In the genomic region with DNA sequence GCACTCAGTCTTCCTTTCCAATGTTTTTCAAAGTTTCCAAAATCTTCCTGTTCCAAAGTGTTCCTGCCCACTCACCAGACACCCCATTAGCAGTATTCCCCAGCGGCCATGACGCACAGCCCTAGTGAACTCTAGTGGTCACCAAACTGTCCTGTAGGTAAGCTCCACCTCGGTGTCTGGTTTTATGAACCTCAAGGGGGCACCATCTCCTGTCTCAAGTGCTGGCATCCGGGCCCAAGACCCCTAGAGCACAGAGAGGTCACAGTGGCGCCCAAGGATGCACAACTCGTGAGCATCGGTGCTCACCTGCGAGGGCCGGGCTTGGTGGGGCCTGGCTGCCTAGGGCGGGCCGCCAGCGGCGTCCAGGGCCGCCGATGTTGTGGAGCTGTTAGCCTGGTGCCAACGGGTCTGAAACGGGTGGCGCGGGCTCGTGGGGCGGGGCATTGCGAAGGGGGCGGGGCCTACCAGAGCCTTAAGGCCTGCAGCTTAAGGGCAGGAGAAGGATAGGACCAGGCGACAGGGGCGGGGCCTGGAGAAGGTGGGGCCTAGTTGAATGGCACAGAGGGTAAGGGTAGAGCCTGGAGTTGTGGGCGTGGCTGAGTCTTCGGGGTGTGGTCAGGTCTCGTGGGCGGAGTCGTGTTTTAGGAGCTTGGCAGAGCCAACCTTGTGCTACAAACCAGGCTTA, we compare ENCODE assay signal across 8 mouse cellular contexts. TPM values are rescaled to one million over a fixed set of nuclear protein-coding genes. Genes with fewer than 3 reads are reported as not detected.
DNase-seq lines count a peak whose midpoint lies in the region; ATAC-seq and TF ChIP-seq lines count a peak whose summit lies in the region.

Gene Atp8b3, minus strand, starts transcription at position 415 of the 685 bp plus-strand sequence.

- peaks cover 22% of the 10 kb centered on the region for H3K27me3 ChIP-seq in liver, embryonic 15.5 days

- peak; percentile 95 for ATAC-seq in liver, embryonic 15.5 days (ENCODE audit: insufficient read depth)

- no peak within 1 kb of the TSS for H3K27ac ChIP-seq in layer of hippocampus, adult 2 months
- peak within 1 kb of the TSS; percentile 84 for H3K27ac ChIP-seq in liver, embryonic 15.5 days (replicated peaks)

- H3K4me3 ChIP-seq in layer of hippocampus, adult 2 months, result no peak within 1 kb of the TSS
- H3K4me3 ChIP-seq in liver, embryonic 15.5 days (replicated peaks), result peak within 1 kb of the TSS; percentile 55

- TF ChIP-seq CTCF in layer of hippocampus, adult 2 months (conservative IDR thresholded peaks at IDR 0.05), result peak; percentile 39

- no peak for DNase-seq in layer of hippocampus, adult 2 months (ENCODE audit: low spot score in 2 of 2)
- no peak for DNase-seq in layer of hippocampus, adult 18-20 months (ENCODE audit: low spot score in 2 of 2)
- peak; percentile 99 for DNase-seq in c-Kit-positive CD71-negative TER-119-negative erythroid progenitor cells, embryonic 14.5 days (ENCODE audit: low read depth)
- DNase-seq in gastrocnemius, adult 8-10 months (ENCODE audit: low spot score in 2 of 2), result peak; percentile 58 to 63
- DNase-seq in induced T-regulatory cell, adult 2 months (ENCODE audit: low read depth), result peak; percentile 95
- DNase-seq in neural tube, embryonic 10.5 days (ENCODE audit: extremely low spot score, low spot score), result peak; percentile 63
- peak; percentile 92 for DNase-seq in testis, postnatal 14 days (ENCODE audit: low spot score)

- 1% methylated on average over 30 of the region's 30 CpGs for WGBS in liver, embryonic 15.5 days (ENCODE audit: insufficient replicate concordance)

- peaks cover 66% of the 10 kb centered on the region for H3K4me1 ChIP-seq in liver, embryonic 15.5 days (replicated peaks)

- H3K4me2 ChIP-seq in liver, embryonic 15.5 days, result peak within 1 kb of the TSS; percentile 87

- H3K9ac ChIP-seq in liver, embryonic 15.5 days, result peak within 1 kb of the TSS; percentile 60

- no peaks in the 10 kb centered on the region for H3K9me3 ChIP-seq in liver, embryonic 15.5 days (replicated peaks)

- H3K36me3 ChIP-seq in liver, embryonic 15.5 days (replicated peaks), result peaks cover 29% of the 10 kb centered on the region

RNA-seq across cellular contexts. Expression of gene Atp8b3, which starts in this region (rescaled TPM):
- total RNA-seq in layer of hippocampus, adult 2 months (2021), result under 1 TPM; 0.12 to 0.31 TPM
- total RNA-seq in layer of hippocampus, adult 18-20 months (2021), result under 1 TPM; 0.18 to 0.22 TPM
- not detected for total RNA-seq in gastrocnemius, adult 8-10 months (2022)
- polyA plus RNA-seq in liver, embryonic 15.5 days (2015; fragmentation: Nextera tagmentation; extraction: Ambion mirVana), result 0.02 TPM in 1 of 2 replicates, not detected in the other

Comparison
In these comparisons a context has a peak if more than half of its experiments do, and no peak if none do; other contexts are left out.
1. Peak in DNase-seq in gastrocnemius, adult 8-10 months; RNA of the gene not detected or under 1 TPM.
2. Peak in ATAC-seq, H3K4me3 ChIP-seq, H3K27ac ChIP-seq, H3K9ac ChIP-seq and H3K4me2 ChIP-seq in liver, embryonic 15.5 days; RNA of the gene not detected or under 1 TPM.
3. DNase-seq: peak in c-Kit-positive CD71-negative TER-119-negative erythroid progenitor cells, embryonic 14.5 days (single experiment), induced T-regulatory cell, adult 2 months (single experiment), neural tube, embryonic 10.5 days (single experiment) and testis, postnatal 14 days (single experiment); none in layer of hippocampus, adult 2 months (0 of 2) and layer of hippocampus, adult 18-20 months (0 of 2).